Mouse (Mus musculus): ENCODE measurements around the gene Abi3bp. TPM values are rescaled to one million over a fixed set of nuclear protein-coding genes. Genes with fewer than 3 reads are reported as not detected.

Gene Abi3bp
- polyA plus RNA-seq, 1 experiment from 2014 or later = 0.82 TPM

DNA sequence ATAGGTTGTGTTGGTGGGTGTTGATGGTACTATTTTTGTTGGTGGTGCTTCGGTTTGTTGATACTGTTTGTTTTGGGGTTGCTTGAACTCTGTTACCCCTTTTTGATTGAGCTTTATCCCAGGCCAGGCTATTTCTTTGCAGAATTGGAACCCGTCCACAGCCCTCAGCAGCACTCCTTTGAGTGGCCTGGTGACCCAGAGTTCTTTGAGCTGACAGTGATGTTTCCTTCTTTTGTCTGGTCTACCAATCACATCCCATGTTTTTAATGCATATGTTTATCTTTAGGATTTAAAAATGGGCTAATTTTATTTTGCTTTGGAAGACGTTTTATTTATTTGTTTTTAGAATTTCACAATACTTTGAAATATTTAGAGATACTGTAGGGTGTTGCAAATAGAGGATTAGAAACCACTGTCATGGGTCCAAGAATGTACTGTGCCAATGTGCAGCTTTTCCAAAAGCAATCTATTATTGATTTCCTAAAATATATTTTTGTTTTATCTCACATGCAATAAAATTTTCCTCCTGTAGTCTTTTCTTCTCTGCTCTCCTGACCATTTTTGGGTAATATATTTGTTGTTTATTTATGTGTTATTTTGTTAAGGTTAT lies 50.5 kb downstream of the Abi3bp start:
- 84% methylated on average over 3 of the region's 3 CpGs for WGBS
- Histone ChIP-seq H3K9ac (no peak overlapping the region), H3K27me3 (no peaks in the 10 kb centered on the region), H3K9me3 (no peaks in the 10 kb centered on the region), H3K4me3 (replicated peaks) (no peak overlapping the region), H3K4me2 (no peak overlapping the region), H3K27ac (no peak overlapping the region), H3K36me3 (replicated peaks) (no peaks in the 10 kb centered on the region), H3K4me1 (no peaks in the 10 kb centered on the region)
- ATAC-seq (ENCODE audit: low FRiP score) = no peak

DNA sequence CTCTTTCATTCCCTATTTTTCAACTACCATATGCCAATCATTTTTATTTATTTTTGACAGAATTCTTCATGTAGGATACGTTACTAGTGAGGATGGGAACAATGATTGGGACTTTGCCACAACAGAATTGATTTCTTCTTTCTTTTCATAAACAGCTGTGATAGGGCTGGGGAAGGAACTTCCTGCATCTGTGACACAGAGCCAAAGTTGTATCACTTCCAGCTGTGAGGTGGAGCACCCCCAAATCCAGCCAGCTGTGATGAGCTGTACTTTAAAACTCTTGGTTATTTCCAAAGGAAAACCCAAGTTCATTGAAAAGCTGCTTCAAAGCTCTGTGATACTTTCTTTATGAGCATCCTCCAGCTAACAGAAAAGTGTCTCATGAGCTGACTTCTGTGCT lies 101.9 kb downstream of the Abi3bp start:
- H3K36me3 ChIP-seq (replicated peaks) = no peaks in the 10 kb centered on the region
- H3K4me1 ChIP-seq = no peaks in the 10 kb centered on the region
- no peaks in the 10 kb centered on the region for H3K9me3 ChIP-seq
- H3K9ac ChIP-seq = no peak overlapping the region
- no peaks in the 10 kb centered on the region for H3K27me3 ChIP-seq
- 88% methylated on average over 1 of the region's 1 CpGs for WGBS
- no peak overlapping the region for H3K4me3 ChIP-seq (replicated peaks)
- no peak for ATAC-seq (ENCODE audit: low FRiP score)
- H3K4me2 ChIP-seq = no peak overlapping the region
- no peak overlapping the region for H3K27ac ChIP-seq

- Histone ChIP-seq H3K9ac (no peak overlapping the region), H3K4me3 (replicated peaks) (no peak overlapping the region), H3K36me3 (replicated peaks) (no peaks in the 10 kb centered on the region), H3K4me2 (no peak overlapping the region), H3K27ac (no peak overlapping the region), H3K4me1 (no peaks in the 10 kb centered on the region), H3K27me3 (no peaks in the 10 kb centered on the region), H3K9me3 (no peaks in the 10 kb centered on the region)
- 81% methylated on average over 5 of the region's 5 CpGs for WGBS
- no peak for ATAC-seq (ENCODE audit: low FRiP score)
Observed at GRCm38 (mm10) chr16:56593581-56593980, 115.9 kb downstream of the Abi3bp start.

DNA sequence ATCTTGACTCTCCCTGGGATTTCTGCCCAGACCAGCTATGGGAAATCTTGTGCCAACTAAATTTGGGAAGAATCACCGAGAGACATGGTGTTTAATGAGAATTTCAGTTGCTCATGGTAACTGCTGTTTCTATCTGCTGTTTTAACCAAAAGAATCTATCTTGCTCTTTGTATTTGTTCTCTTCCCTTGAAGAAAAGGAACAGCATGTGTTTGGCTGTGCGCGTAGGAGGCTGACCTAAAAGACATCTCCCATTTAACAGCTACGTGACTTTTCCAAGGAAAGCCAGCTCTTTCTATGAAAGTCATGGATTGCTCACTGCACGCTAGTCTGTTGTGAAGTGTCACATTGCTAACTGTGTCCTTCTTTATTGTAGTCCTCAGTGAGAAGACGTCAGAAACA lies 117.2 kb downstream of the Abi3bp start:
- no peak overlapping the region for H3K27ac ChIP-seq
- no peak overlapping the region for H3K9ac ChIP-seq
- no peaks in the 10 kb centered on the region for H3K9me3 ChIP-seq
- H3K4me2 ChIP-seq = no peak overlapping the region
- no peak overlapping the region for H3K4me3 ChIP-seq (replicated peaks)
- H3K27me3 ChIP-seq = no peaks in the 10 kb centered on the region
- no peak for ATAC-seq (ENCODE audit: low FRiP score)
- H3K4me1 ChIP-seq = no peaks in the 10 kb centered on the region
- no peaks in the 10 kb centered on the region for H3K36me3 ChIP-seq (replicated peaks)
- WGBS = 86% methylated on average over 6 of the region's 6 CpGs

- H3K9ac ChIP-seq = no peak overlapping the region
- no peak overlapping the region for H3K4me2 ChIP-seq
- 94% methylated on average over 4 of the region's 4 CpGs for WGBS
- no peaks in the 10 kb centered on the region for H3K9me3 ChIP-seq
- no peak for ATAC-seq (ENCODE audit: low FRiP score)
- H3K4me3 ChIP-seq (replicated peaks) = no peak overlapping the region
- H3K27me3 ChIP-seq = no peaks in the 10 kb centered on the region
- no peaks in the 10 kb centered on the region for H3K36me3 ChIP-seq (replicated peaks)
- no peaks in the 10 kb centered on the region for H3K4me1 ChIP-seq
- H3K27ac ChIP-seq = no peak overlapping the region
Observed at GRCm38 (mm10) chr16:56598427-56598826, 120.7 kb downstream of the Abi3bp start.

- Histone ChIP-seq H3K27me3 (no peaks in the 10 kb centered on the region), H3K9me3 (no peaks in the 10 kb centered on the region), H3K9ac (no peak overlapping the region), H3K4me2 (no peak overlapping the region), H3K27ac (no peak overlapping the region), H3K4me1 (no peaks in the 10 kb centered on the region), H3K4me3 (replicated peaks) (no peak overlapping the region), H3K36me3 (replicated peaks) (no peaks in the 10 kb centered on the region)
- ATAC-seq (ENCODE audit: low FRiP score) = no peak
- 86% methylated on average over 1 of the region's 1 CpGs for WGBS
Observed at GRCm38 (mm10) chr16:56602394-56602793, 124.7 kb downstream of the Abi3bp start.

- Histone ChIP-seq H3K4me3 (replicated peaks) (no peak overlapping the region), H3K9ac (no peak overlapping the region), H3K36me3 (replicated peaks) (no peaks in the 10 kb centered on the region), H3K27ac (no peak overlapping the region), H3K9me3 (no peaks in the 10 kb centered on the region), H3K4me1 (peaks cover 11% of the 10 kb centered on the region; the same call in 1 of the 2 replicates), H3K4me2 (no peak overlapping the region), H3K27me3 (no peaks in the 10 kb centered on the region)
- no peak for ATAC-seq (ENCODE audit: low FRiP score)
- 83% methylated on average over 8 of the region's 8 CpGs for WGBS
Observed at GRCm38 (mm10) chr16:56610572-56610971, 132.9 kb downstream of the Abi3bp start.

- H3K27me3 ChIP-seq = no peaks in the 10 kb centered on the region
- WGBS = 41% methylated on average over 10 of the region's 10 CpGs
- no peaks in the 10 kb centered on the region for H3K36me3 ChIP-seq (replicated peaks)
- no peak overlapping the region for H3K27ac ChIP-seq
- ATAC-seq (ENCODE audit: low FRiP score) = no peak
- H3K4me3 ChIP-seq (replicated peaks) = no peak overlapping the region
- no peak overlapping the region for H3K9ac ChIP-seq
- no peaks in the 10 kb centered on the region for H3K9me3 ChIP-seq
- peaks cover 11% of the 10 kb centered on the region; the same call in 1 of the 2 replicates for H3K4me1 ChIP-seq
- no peak overlapping the region for H3K4me2 ChIP-seq
Observed at GRCm38 (mm10) chr16:56611096-56611867, 133.6 kb downstream of the Abi3bp start.

- H3K9me3 ChIP-seq = no peaks in the 10 kb centered on the region
- no peak for ATAC-seq (ENCODE audit: low FRiP score)
- no peak overlapping the region for H3K4me2 ChIP-seq
- no peaks in the 10 kb centered on the region for H3K4me1 ChIP-seq
- no peak overlapping the region for H3K9ac ChIP-seq
- no peak overlapping the region for H3K27ac ChIP-seq
- no peak overlapping the region for H3K4me3 ChIP-seq (replicated peaks)
- no peaks in the 10 kb centered on the region for H3K27me3 ChIP-seq
- 94% methylated on average over 3 of the region's 3 CpGs for WGBS
- no peaks in the 10 kb centered on the region for H3K36me3 ChIP-seq (replicated peaks)
Observed at GRCm38 (mm10) chr16:56638544-56638943, 160.9 kb downstream of the Abi3bp start.

GRCm38 (mm10) chr16:56645251-56645650 lies 167.6 kb downstream of the Abi3bp start:
- no peaks in the 10 kb centered on the region for H3K36me3 ChIP-seq (replicated peaks)
- H3K4me2 ChIP-seq = no peak overlapping the region
- no peaks in the 10 kb centered on the region for H3K4me1 ChIP-seq
- H3K4me3 ChIP-seq (replicated peaks) = no peak overlapping the region
- H3K27ac ChIP-seq = no peak overlapping the region
- H3K9ac ChIP-seq = no peak overlapping the region
- ATAC-seq (ENCODE audit: low FRiP score) = no peak
- no peaks in the 10 kb centered on the region for H3K9me3 ChIP-seq
- H3K27me3 ChIP-seq = no peaks in the 10 kb centered on the region
- 31% methylated on average over 2 of the region's 2 CpGs for WGBS

DNA sequence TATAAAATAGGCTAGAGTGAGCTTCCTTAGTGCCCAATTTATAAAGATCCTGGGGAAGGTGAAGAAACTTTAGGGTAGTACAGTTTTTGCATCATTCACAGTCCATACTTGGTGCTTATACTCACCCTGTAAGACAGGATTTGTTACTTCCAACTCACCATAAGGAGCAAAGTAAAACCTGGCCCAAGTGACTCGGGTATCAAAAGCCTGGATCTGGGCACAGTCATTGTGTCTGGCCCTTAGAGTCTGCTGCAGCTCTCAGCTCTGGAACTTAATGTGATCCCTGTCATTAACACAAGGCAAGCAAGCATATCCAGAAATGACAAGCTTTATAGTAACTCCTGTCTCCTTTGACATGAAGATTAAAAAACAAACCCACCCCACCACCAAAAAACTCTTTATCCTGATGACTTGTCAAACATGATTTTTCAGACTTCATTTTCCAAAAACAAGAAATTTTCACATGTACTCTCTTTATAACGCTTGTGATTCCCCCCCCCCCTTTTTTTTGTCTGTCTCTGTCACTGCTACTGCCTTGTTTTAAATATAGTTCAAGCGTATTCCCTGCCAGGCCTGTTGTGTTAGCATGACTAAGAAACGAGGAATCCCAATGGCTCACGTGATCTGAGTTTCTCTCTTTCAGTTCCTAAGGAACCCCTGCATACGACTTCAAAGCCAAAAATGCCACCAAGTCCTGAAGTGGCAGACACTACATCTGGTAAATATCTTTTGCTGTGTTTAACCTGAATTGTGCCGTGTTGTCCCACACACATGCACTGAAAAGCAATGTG lies 168.9 kb downstream of the Abi3bp start:
- no peaks in the 10 kb centered on the region for H3K36me3 ChIP-seq (replicated peaks)
- H3K9ac ChIP-seq = no peak overlapping the region
- no peaks in the 10 kb centered on the region for H3K4me1 ChIP-seq
- H3K4me2 ChIP-seq = no peak overlapping the region
- H3K9me3 ChIP-seq = no peaks in the 10 kb centered on the region
- no peaks in the 10 kb centered on the region for H3K27me3 ChIP-seq
- 63% methylated on average over 7 of the region's 7 CpGs for WGBS
- ATAC-seq (ENCODE audit: low FRiP score) = no peak
- no peak overlapping the region for H3K27ac ChIP-seq
- no peak overlapping the region for H3K4me3 ChIP-seq (replicated peaks)

GRCm38 (mm10) chr16:56655193-56655910 lies 177.7 kb downstream of the Abi3bp start:
- ATAC-seq (ENCODE audit: low FRiP score) = no peak
- H3K9ac ChIP-seq = no peak overlapping the region
- H3K4me3 ChIP-seq (replicated peaks) = no peak overlapping the region
- H3K27me3 ChIP-seq = no peaks in the 10 kb centered on the region
- H3K4me2 ChIP-seq = no peak overlapping the region
- no peaks in the 10 kb centered on the region for H3K36me3 ChIP-seq (replicated peaks)
- H3K27ac ChIP-seq = no peak overlapping the region
- no peaks in the 10 kb centered on the region; the same call in 1 of the 2 replicates for H3K4me1 ChIP-seq
- WGBS = 85% methylated on average over 12 of the region's 12 CpGs
- H3K9me3 ChIP-seq = no peaks in the 10 kb centered on the region
